Mouse (Mus musculus): ENCODE data around the gene A230050P20Rik. TPM values are rescaled to one million over a fixed set of nuclear protein-coding genes. Genes with fewer than 3 reads are reported as not detected.

The A230050P20Rik gene
- polyA plus RNA-seq, 1 experiment from 2014 or later: 7.8 TPM

- Histone ChIP-seq H3K27me3 (ENCODE audit: control insufficient read depth, insufficient read depth, low read length) (no peaks in the 10 kb centered on the region), H3K9me3 (ENCODE audit: control insufficient read depth, low read length) (no peaks in the 10 kb centered on the region)
- WGBS: 91% methylated on average over 5 of the region's 5 CpGs
Measured at GRCm38 (mm10) chr9:20890411-20890810, 22.0 kb downstream of the A230050P20Rik start.

GRCm38 (mm10) chr9:20891339-20892103, 23.1 kb downstream of the A230050P20Rik start:
- Histone ChIP-seq H3K4me3 (ENCODE audit: low read length) (no peak overlapping the region), H3K27me3 (ENCODE audit: control insufficient read depth, insufficient read depth, low read length) (no peaks in the 10 kb centered on the region), H3K4me2 (replicated peaks; ENCODE audit: low read depth, low read length) (no peak overlapping the region), H3K36me3 (ENCODE audit: control insufficient read depth, insufficient read depth, low read length) (peaks cover 72% of the 10 kb centered on the region), H3K27ac (ENCODE audit: low read depth, low read length) (no peak overlapping the region), H3K9ac (ENCODE audit: low read depth, low read length) (no peak overlapping the region), H3K4me1 (ENCODE audit: control insufficient read depth, insufficient read depth, low read length) (0 out of 2 replicates have a peak, but pooled peaks cover 5% of the 10 kb centered on the region), H3K9me3 (ENCODE audit: control insufficient read depth, low read length) (no peaks in the 10 kb centered on the region)
- WGBS: 70% methylated on average over 26 of the region's 26 CpGs
- ATAC-seq (ENCODE audit: low FRiP score, low TSS enrichment): no peak

More at GRCm38 (mm10) chr9:20890411-20890810, 22.0 kb downstream of the A230050P20Rik start:
- Histone ChIP-seq H3K36me3 (ENCODE audit: control insufficient read depth, insufficient read depth, low read length) (peaks cover 63% of the 10 kb centered on the region), H3K4me2 (replicated peaks; ENCODE audit: low read depth, low read length) (no peak overlapping the region), H3K4me1 (ENCODE audit: control insufficient read depth, insufficient read depth, low read length) (0 out of 2 replicates have a peak, but pooled peaks cover 5% of the 10 kb centered on the region), H3K9ac (ENCODE audit: low read depth, low read length) (no peak overlapping the region), H3K4me3 (ENCODE audit: low read length) (no peak overlapping the region), H3K27ac (ENCODE audit: low read depth, low read length) (no peak overlapping the region)
- no peak for ATAC-seq (ENCODE audit: low FRiP score, low TSS enrichment)

GRCm38 (mm10) chr9:20892104-20892653, 23.7 kb downstream of the A230050P20Rik start:
- Histone ChIP-seq H3K36me3 (ENCODE audit: control insufficient read depth, insufficient read depth, low read length) (peaks cover 79% of the 10 kb centered on the region), H3K27ac (ENCODE audit: low read depth, low read length) (no peak overlapping the region), H3K4me1 (ENCODE audit: control insufficient read depth, insufficient read depth, low read length) (peaks cover 8% of the 10 kb centered on the region), H3K9me3 (ENCODE audit: control insufficient read depth, low read length) (no peaks in the 10 kb centered on the region), H3K9ac (ENCODE audit: low read depth, low read length) (no peak overlapping the region), H3K4me2 (replicated peaks; ENCODE audit: low read depth, low read length) (no peak overlapping the region), H3K27me3 (ENCODE audit: control insufficient read depth, insufficient read depth, low read length) (no peaks in the 10 kb centered on the region), H3K4me3 (ENCODE audit: low read length) (no peak overlapping the region)
- no peak for ATAC-seq (ENCODE audit: low FRiP score, low TSS enrichment)
- WGBS: 77% methylated on average over 5 of the region's 5 CpGs

- Histone ChIP-seq H3K36me3 (ENCODE audit: control insufficient read depth, insufficient read depth, low read length) (peaks cover 83% of the 10 kb centered on the region), H3K27ac (ENCODE audit: low read depth, low read length) (no peak overlapping the region), H3K27me3 (ENCODE audit: control insufficient read depth, insufficient read depth, low read length) (no peaks in the 10 kb centered on the region), H3K9ac (ENCODE audit: low read depth, low read length) (0 out of 2 replicates have a peak overlapping the region, but pooled peaks have one; percentile 18), H3K9me3 (ENCODE audit: control insufficient read depth, low read length) (no peaks in the 10 kb centered on the region), H3K4me2 (replicated peaks; ENCODE audit: low read depth, low read length) (no peak overlapping the region), H3K4me3 (ENCODE audit: low read length) (no peak overlapping the region), H3K4me1 (ENCODE audit: control insufficient read depth, insufficient read depth, low read length) (peaks cover 13% of the 10 kb centered on the region)
- WGBS: 63% methylated on average over 5 of the region's 5 CpGs
- ATAC-seq (ENCODE audit: low FRiP score, low TSS enrichment): no peak
Measured at GRCm38 (mm10) chr9:20893069-20893468, 24.6 kb downstream of the A230050P20Rik start.

GRCm38 (mm10) chr9:20893590-20894343, 25.3 kb downstream of the A230050P20Rik start:
- Histone ChIP-seq H3K9ac (ENCODE audit: low read depth, low read length) (no peak overlapping the region), H3K36me3 (ENCODE audit: control insufficient read depth, insufficient read depth, low read length) (peaks cover 83% of the 10 kb centered on the region), H3K27ac (ENCODE audit: low read depth, low read length) (no peak overlapping the region), H3K4me3 (ENCODE audit: low read length) (no peak overlapping the region), H3K4me2 (replicated peaks; ENCODE audit: low read depth, low read length) (no peak overlapping the region), H3K9me3 (ENCODE audit: control insufficient read depth, low read length) (no peaks in the 10 kb centered on the region), H3K4me1 (ENCODE audit: control insufficient read depth, insufficient read depth, low read length) (peaks cover 13% of the 10 kb centered on the region), H3K27me3 (ENCODE audit: control insufficient read depth, insufficient read depth, low read length) (no peaks in the 10 kb centered on the region)
- WGBS: 89% methylated on average over 13 of the region's 13 CpGs
- ATAC-seq (ENCODE audit: low FRiP score, low TSS enrichment): no peak

GRCm38 (mm10) chr9:20894629-20895028, 26.2 kb downstream of the A230050P20Rik start:
- no peaks in the 10 kb centered on the region for H3K9me3 ChIP-seq (ENCODE audit: control insufficient read depth, low read length)
- peaks cover 8% of the 10 kb centered on the region for H3K4me1 ChIP-seq (ENCODE audit: control insufficient read depth, insufficient read depth, low read length)
- ATAC-seq (ENCODE audit: low FRiP score, low TSS enrichment): no peak
- no peaks in the 10 kb centered on the region for H3K27me3 ChIP-seq (ENCODE audit: control insufficient read depth, insufficient read depth, low read length)
- H3K27ac ChIP-seq (ENCODE audit: low read depth, low read length): no peak overlapping the region
- H3K9ac ChIP-seq (ENCODE audit: low read depth, low read length): no peak overlapping the region; the same call in 1 of the 2 replicates
- H3K4me2 ChIP-seq (replicated peaks; ENCODE audit: low read depth, low read length): no peak overlapping the region
- H3K36me3 ChIP-seq (ENCODE audit: control insufficient read depth, insufficient read depth, low read length): peaks cover 78% of the 10 kb centered on the region
- no peak overlapping the region for H3K4me3 ChIP-seq (ENCODE audit: low read length)
- 89% methylated on average over 15 of the region's 15 CpGs for WGBS

- ATAC-seq (ENCODE audit: low FRiP score, low TSS enrichment): no peak
- Histone ChIP-seq H3K36me3 (ENCODE audit: control insufficient read depth, insufficient read depth, low read length) (peaks cover 70% of the 10 kb centered on the region), H3K4me3 (ENCODE audit: low read length) (no peak overlapping the region), H3K27ac (ENCODE audit: low read depth, low read length) (no peak overlapping the region), H3K9ac (ENCODE audit: low read depth, low read length) (no peak overlapping the region), H3K4me2 (replicated peaks; ENCODE audit: low read depth, low read length) (no peak overlapping the region), H3K27me3 (ENCODE audit: control insufficient read depth, insufficient read depth, low read length) (no peaks in the 10 kb centered on the region), H3K4me1 (ENCODE audit: control insufficient read depth, insufficient read depth, low read length) (peaks cover 8% of the 10 kb centered on the region), H3K9me3 (ENCODE audit: control insufficient read depth, low read length) (no peaks in the 10 kb centered on the region)
- 94% methylated on average over 9 of the region's 9 CpGs for WGBS
Measured at GRCm38 (mm10) chr9:20895382-20895781, 26.9 kb downstream of the A230050P20Rik start.

- Histone ChIP-seq H3K4me1 (ENCODE audit: control insufficient read depth, insufficient read depth, low read length) (peaks cover 8% of the 10 kb centered on the region), H3K27me3 (ENCODE audit: control insufficient read depth, insufficient read depth, low read length) (no peaks in the 10 kb centered on the region), H3K27ac (ENCODE audit: low read depth, low read length) (no peak overlapping the region), H3K36me3 (ENCODE audit: control insufficient read depth, insufficient read depth, low read length) (peaks cover 45% of the 10 kb centered on the region), H3K9me3 (ENCODE audit: control insufficient read depth, low read length) (no peaks in the 10 kb centered on the region), H3K4me2 (replicated peaks; ENCODE audit: low read depth, low read length) (peak overlapping the region; percentile 86), H3K9ac (ENCODE audit: low read depth, low read length) (peak overlapping the region; percentile 91), H3K4me3 (ENCODE audit: low read length) (peak overlapping the region; percentile 94)
- peak; percentile 63 for ATAC-seq (ENCODE audit: low FRiP score, low TSS enrichment)
- 4% methylated on average over 37 of the region's 39 CpGs for WGBS
Measured at GRCm38 (mm10) chr9:20897736-20898510, 29.5 kb downstream of the A230050P20Rik start.

Data from kidney, embryonic 14.5 days (tissue).